Mouse (Mus musculus) erythroblast, embryonic 14.5 days (primary cell): Measurements from ENCODE around the gene Trdmt1. TPM values are rescaled to one million over a fixed set of nuclear protein-coding genes. Genes with fewer than 3 reads are reported as not detected.

Experiments
- H3K27me3 ChIP-seq: 2 replicates; pipeline ENCODE4 v1.6.1; 2012; ENCODE audit warnings: inconsistent platforms; ENCODE audit not compliant: control insufficient read depth
- H3K36me3 ChIP-seq: 2 replicates; pipeline ENCODE4 v1.6.1; 2012; ENCODE audit warnings: mild to moderate bottlenecking, inconsistent platforms; ENCODE audit not compliant: control insufficient read depth
- H3K4me1 ChIP-seq: 2 replicates; pipeline ENCODE4 v1.6.1; 2012; ENCODE audit warnings: inconsistent platforms; ENCODE audit not compliant: control insufficient read depth
- H3K4me3 ChIP-seq: replicated peaks from 2 replicates; pipeline ENCODE3; 2012; ENCODE audit warnings: moderate library complexity, mild to moderate bottlenecking, inconsistent platforms
- H3K9me3 ChIP-seq: 2 replicates; pipeline ENCODE4 v1.6.1; 2012; ENCODE audit warnings: low read length, inconsistent platforms, mixed read lengths; ENCODE audit not compliant: control insufficient read depth
- GATA1 ChIP-seq: IDR thresholded peaks from 2 replicates; pipeline ENCODE4 v1.6.1; 2012; ENCODE audit warnings: low read length, inconsistent platforms, mixed read lengths
- TAL1 ChIP-seq: IDR thresholded peaks from 3 replicates; pipeline ENCODE4 v1.6.1; 2012; ENCODE audit warnings: low read length, inconsistent platforms, mixed read lengths
- polyA plus RNA-seq: library from polyadenylated mRNA; stranded (reverse); fragments of >175 nt; gene quantifications from 2 replicates; pipeline ENCODE4 v1.2.3, GENCODE M21; 2012

Trdmt1 gene
- polyA plus RNA-seq, 1 experiment, result 0.05 TPM

DNA sequence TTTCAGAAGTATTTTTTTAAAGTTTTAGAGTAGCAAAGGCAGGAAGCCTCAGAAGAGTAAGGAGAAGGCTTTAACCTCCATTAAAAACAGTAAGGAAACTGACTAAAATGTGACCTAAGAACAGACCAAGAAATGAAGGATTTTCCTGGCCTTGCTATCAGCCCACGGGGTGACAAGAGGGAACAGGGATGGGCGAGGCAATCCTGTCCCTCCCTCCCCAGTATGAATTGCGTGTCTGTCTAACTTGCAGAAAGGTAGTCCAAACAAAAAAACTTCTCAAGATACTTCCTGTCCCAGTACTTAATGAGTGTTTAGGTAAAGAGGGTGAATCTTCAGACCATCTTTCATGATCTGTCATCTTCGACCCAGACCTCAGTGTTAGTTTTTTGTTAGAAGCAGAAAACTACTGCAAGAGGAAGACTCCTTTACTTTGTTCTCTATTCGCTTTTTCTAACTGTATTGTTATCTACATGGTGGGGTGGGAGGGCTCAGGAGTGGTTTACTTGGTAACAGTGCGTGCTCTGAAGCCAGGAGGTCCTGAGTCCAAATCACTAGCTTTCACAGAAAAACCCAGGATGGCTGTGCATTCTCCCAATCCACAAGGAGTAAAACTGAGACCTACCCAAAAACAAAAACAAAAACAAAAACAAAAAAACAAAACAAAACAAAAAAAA is 5.6 kb downstream of the Trdmt1 start:
- peaks cover 46% of the 10 kb centered on the region for H3K4me1 ChIP-seq

DNA sequence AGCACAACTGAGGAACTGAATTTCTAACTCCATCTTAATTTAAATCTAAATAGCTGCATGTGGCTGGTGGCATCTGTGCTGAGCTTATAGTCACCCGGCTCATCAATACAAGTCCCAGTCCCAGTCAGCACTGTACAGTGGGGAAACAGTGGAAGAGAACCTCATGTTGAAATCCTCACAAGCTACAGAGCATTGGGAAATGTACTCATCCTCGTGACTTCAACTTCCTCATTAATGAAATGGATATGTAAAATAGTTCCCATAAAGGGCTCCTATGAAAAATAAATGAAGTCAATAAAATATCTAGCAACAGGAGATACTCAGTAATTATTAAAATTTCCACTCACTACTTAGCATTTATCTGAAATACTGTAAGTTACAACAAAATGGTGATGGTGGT is 6.2 kb downstream of the Trdmt1 start:
- H3K4me1 ChIP-seq, result peaks cover 43% of the 10 kb centered on the region
- no peaks in the 10 kb centered on the region for H3K9me3 ChIP-seq

More for the DNA sequence above, 5.6 kb downstream of the Trdmt1 start:
- TF ChIP-seq GATA1 (no peak), TAL1 (no peak)
- no peaks in the 10 kb centered on the region for H3K9me3 ChIP-seq
- H3K27me3 ChIP-seq, result no peaks in the 10 kb centered on the region
- H3K4me3 ChIP-seq, result no peak overlapping the region
- H3K36me3 ChIP-seq, result no peaks in the 10 kb centered on the region

DNA sequence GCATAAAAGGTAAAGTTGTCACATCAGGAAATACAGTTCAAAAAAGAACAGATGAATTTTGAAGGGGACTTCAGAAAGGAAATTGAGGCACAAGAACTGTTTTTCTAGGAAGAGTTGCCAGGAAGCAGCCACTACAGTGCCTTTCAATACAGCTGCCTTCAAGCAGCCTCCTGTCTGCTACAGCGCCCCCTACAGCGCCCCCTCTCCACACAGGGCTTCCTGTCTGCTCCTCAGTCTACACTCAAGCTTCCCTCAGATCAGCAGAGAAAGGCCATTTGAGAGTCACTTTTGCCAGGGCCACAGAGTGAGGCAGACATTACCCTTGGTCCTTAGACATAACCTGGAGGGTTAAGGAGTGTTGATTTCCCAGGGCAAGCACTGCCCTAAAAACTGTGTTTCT is 6.7 kb downstream of the Trdmt1 start:
- Histone ChIP-seq H3K4me3 (no peak overlapping the region), H3K36me3 (no peaks in the 10 kb centered on the region), H3K9me3 (no peaks in the 10 kb centered on the region), H3K27me3 (no peaks in the 10 kb centered on the region), H3K4me1 (peaks cover 38% of the 10 kb centered on the region)
- TF ChIP-seq TAL1 (no peak), GATA1 (no peak)

More for the DNA sequence above, 6.2 kb downstream of the Trdmt1 start:
- TF ChIP-seq TAL1 (no peak), GATA1 (no peak)
- H3K27me3 ChIP-seq, result no peaks in the 10 kb centered on the region
- H3K36me3 ChIP-seq, result no peaks in the 10 kb centered on the region
- no peak overlapping the region for H3K4me3 ChIP-seq

DNA sequence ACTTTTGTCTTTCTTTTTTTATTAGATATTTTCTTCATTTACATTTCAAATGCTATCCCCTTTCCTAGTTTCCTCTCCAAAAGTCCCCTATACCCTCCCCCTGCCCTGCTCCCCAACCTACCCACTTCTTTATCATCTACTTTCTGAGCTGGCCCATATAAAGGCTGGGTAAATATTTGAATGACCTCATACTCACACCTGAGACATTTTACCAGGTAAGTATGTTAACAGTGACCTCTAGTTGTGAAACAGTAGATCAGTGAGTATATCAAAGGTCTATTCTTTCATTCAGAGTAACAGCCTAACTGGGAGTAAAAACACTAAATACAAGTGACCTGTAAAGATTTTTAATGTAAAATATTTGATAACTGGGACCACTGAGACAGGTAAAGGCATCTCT is 7.7 kb downstream of the Trdmt1 start:
- no peaks in the 10 kb centered on the region for H3K9me3 ChIP-seq
- no peaks in the 10 kb centered on the region for H3K27me3 ChIP-seq
- H3K4me1 ChIP-seq, result peaks cover 32% of the 10 kb centered on the region
- no peaks in the 10 kb centered on the region for H3K36me3 ChIP-seq
- TF ChIP-seq GATA1, result no peak
- TF ChIP-seq TAL1, result no peak
- no peak overlapping the region for H3K4me3 ChIP-seq

DNA sequence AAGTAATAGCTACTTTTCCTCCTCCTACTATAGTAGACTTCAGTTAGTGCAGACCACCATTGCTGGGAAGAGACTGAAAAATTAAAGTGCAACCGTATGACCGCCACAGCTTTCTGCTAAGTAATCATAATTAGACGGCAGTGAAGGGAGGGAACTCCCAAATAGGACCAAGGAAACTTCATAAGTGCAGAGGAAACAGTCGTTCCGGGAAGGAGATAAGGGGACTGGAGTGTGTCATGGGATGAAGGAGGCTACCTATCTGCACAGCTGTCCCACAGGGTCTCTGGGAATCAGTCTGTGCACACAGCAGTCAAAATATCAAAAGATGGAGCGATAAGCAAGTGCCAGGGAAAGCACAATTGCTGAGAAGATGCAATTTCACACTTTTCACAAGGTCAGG is 13.8 kb downstream of the Trdmt1 start:
- Histone ChIP-seq H3K4me3 (no peak overlapping the region), H3K36me3 (no peaks in the 10 kb centered on the region), H3K9me3 (no peaks in the 10 kb centered on the region), H3K4me1 (peaks cover 28% of the 10 kb centered on the region), H3K27me3 (no peaks in the 10 kb centered on the region)
- TF ChIP-seq TAL1 (no peak), GATA1 (no peak)

DNA sequence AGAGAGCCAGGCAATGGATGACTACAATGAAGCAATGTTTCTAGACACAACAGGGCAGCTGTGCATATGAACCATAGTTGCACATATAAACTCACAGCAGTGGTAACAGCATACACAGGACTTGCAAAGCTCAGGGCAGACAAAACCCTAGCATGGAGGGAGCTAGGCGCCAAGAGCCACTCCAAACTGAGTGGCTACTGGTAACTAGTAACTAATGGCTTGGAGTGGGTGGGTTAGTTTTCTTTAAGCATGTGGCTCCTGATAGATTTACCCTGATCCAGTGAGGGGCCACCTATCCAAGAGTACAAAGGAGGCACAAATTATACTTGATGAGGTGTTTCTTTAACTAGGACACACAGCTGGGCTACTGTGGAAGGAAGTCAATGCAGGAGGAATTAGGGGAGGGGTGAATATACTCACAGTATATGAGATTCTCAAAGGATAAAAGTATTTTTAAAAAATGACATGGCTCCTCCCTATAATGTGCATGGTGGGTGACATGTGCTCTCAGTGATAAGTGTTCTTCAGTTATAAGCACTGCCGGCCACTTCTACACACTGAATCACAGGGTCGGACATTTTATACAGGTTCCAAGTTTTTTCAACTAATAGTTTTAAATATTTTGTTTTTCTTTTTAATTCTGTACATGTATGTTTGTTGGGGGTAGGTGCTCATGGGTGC is 15.1 kb downstream of the Trdmt1 start:
- H3K36me3 ChIP-seq, result no peaks in the 10 kb centered on the region
- H3K4me3 ChIP-seq, result no peak overlapping the region
- no peaks in the 10 kb centered on the region for H3K27me3 ChIP-seq
- no peaks in the 10 kb centered on the region for H3K9me3 ChIP-seq
- peaks cover 35% of the 10 kb centered on the region for H3K4me1 ChIP-seq
- no peak for TF ChIP-seq GATA1
- no peak for TF ChIP-seq TAL1

DNA sequence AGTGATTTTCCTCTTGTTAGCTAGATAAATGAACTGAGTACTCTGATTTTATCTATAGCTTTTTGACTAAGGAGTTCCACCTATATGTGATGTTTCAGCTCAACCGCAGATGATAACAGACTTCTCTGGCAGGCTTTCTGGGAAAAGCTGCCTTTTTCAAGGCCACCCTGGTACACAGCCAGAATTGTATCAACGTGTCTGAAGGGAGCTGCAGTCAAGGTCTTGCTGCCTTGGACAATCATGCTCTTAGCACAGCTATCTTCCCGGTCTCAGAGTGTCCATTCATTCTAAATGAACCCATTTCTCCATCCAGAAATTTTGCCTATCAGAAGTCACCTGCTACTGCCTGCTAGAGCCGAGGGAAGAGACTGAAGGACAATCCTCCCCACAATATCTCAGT is 16.9 kb downstream of the Trdmt1 start:
- Histone ChIP-seq H3K4me3 (no peak overlapping the region), H3K27me3 (no peaks in the 10 kb centered on the region), H3K4me1 (peaks cover 51% of the 10 kb centered on the region), H3K9me3 (no peaks in the 10 kb centered on the region), H3K36me3 (no peaks in the 10 kb centered on the region)
- no peak for TF ChIP-seq GATA1
- TF ChIP-seq TAL1, result no peak

DNA sequence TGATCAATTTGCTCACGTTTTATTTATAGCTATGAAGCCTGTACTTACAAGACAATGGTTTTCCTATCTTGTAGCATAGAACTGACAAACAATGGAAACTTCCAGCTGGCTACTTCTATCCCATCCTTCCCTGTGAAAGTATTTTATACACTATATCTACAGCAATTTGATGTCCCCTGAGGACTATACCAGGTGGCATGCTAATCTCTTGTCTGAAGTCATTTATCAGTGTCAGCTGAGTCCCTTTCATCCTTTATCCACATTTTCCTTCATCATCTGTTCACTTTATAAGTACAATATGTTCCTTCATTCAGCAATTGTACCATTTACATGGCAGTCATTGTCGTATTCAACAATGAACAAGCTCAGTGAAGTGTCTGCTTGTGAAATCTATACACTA is 17.3 kb downstream of the Trdmt1 start:
- Histone ChIP-seq H3K4me3 (no peak overlapping the region), H3K4me1 (peaks cover 53% of the 10 kb centered on the region), H3K9me3 (no peaks in the 10 kb centered on the region), H3K36me3 (no peaks in the 10 kb centered on the region), H3K27me3 (no peaks in the 10 kb centered on the region)
- TF ChIP-seq TAL1 (no peak), GATA1 (no peak)

DNA sequence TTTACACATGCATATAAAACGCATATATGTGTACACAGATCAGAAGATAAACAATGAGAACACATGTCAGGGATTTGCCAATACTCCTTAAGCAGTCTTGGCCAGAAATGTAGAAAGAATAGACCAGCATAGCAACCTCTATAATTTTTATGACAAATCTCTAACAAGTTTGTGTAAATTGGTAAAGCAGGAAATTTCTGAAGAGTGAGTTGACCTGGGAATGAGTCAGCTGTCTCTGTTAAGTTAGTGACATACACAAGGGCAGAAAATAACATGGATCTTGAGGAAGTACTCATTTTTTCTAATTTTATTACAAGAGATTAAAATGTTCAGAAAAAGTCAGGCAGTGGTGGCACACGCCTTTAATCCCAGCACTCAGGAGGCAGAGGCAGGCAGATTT is 18.3 kb downstream of the Trdmt1 start:
- TF ChIP-seq TAL1 (no peak), GATA1 (no peak)
- H3K4me1 ChIP-seq, result peaks cover 55% of the 10 kb centered on the region
- no peaks in the 10 kb centered on the region for H3K36me3 ChIP-seq

More for the DNA sequence above, 18.3 kb downstream of the Trdmt1 start:
- Histone ChIP-seq H3K27me3 (no peaks in the 10 kb centered on the region), H3K9me3 (no peaks in the 10 kb centered on the region), H3K4me3 (no peak overlapping the region)
